Mouse (Mus musculus): ENCODE measurements around the gene Areg.

GRCm38 (mm10) chr5:91101742-91102141 is 37.7 kb upstream of the Areg start:
- TF ChIP-seq CTCF (IDR thresholded peaks at IDR 0.05) (no peak), EP300 (IDR thresholded peaks at IDR 0.05) (no peak)

Data from lung, postnatal 0 days (tissue).